Mouse (Mus musculus): ENCODE data around the gene Rims3. TPM values are rescaled to one million over a fixed set of nuclear protein-coding genes. Genes with fewer than 3 reads are reported as not detected.

The Rims3 gene
- polyA plus RNA-seq, 1 experiment from 2014 or later: 4.3 TPM

DNA sequence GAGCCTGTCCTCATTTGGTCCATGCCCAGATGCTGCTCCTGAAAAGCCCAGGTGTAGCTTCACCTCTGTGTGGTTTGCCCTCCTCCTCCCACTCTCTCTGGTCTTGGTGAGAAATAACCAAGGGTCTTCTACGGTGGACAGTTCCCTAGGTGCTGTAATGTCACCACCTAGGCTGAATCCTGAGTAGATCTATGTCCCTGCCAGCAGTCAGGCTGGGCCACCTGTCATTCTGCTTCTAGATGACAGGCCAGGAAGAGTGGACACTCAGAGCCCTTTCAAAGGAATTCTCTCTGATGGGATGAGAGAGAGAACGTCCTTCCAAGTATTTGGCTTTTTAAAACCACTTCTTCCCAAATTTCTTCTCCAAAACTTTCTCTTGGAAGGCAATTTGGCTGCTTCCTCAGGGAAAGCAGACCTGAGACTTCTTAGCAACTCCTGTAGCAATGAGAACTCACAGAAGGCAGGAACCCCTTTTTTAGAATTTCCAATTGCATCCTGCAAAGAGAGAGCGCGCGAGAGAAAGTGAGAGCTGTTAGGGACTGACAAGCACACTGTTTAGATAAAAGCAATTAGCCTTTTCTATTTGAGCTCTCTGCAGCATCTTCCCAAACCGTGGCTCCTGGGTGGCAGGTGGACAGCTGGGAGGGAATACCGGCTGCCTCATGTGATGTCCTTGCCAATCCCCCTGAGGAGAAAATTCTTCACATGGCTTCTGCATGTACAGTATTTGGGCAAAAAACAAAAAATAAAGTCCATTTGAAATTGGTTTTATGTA is 41.4 kb downstream of the Rims3 start:
- no peak overlapping the region for H3K4me3 ChIP-seq
- no peak overlapping the region for H3K27ac ChIP-seq
- 84% methylated on average over 7 of the region's 7 CpGs for WGBS
- H3K9ac ChIP-seq: no peak overlapping the region
- H3K36me3 ChIP-seq (ENCODE audit: poor library complexity, severe bottlenecking): no peaks in the 10 kb centered on the region
- ATAC-seq: no peak
- H3K27me3 ChIP-seq: no peaks in the 10 kb centered on the region
- H3K4me1 ChIP-seq: no peaks in the 10 kb centered on the region
- no peaks in the 10 kb centered on the region for H3K9me3 ChIP-seq (replicated peaks)
- H3K4me2 ChIP-seq: no peak overlapping the region

DNA sequence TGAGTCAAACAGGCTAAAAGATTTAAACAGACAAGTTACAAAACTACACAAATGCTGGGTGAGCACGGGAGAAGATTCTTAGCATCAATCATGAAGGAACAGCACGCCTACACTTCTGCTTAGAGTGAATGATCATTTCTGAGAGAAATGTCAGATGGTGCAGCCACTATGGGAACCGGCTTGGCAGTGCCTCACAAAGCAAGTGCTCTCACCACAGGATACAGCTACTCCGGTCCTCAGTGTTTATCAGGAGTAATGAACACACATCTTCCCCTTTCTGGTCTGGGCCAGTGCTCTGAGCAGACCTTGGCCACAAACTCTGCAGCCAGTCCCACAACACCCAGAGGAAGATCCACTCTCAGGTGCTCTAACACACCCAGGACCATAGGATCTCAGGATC is 49.9 kb downstream of the Rims3 start:
- H3K4me2 ChIP-seq: no peak overlapping the region
- no peaks in the 10 kb centered on the region for H3K4me1 ChIP-seq
- H3K36me3 ChIP-seq (ENCODE audit: poor library complexity, severe bottlenecking): no peaks in the 10 kb centered on the region
- WGBS: 62% methylated on average over 4 of the region's 4 CpGs
- H3K9ac ChIP-seq: no peak overlapping the region
- no peak for ATAC-seq
- H3K9me3 ChIP-seq (replicated peaks): no peaks in the 10 kb centered on the region
- H3K27me3 ChIP-seq: no peaks in the 10 kb centered on the region
- H3K4me3 ChIP-seq: no peak overlapping the region
- no peak overlapping the region for H3K27ac ChIP-seq

DNA sequence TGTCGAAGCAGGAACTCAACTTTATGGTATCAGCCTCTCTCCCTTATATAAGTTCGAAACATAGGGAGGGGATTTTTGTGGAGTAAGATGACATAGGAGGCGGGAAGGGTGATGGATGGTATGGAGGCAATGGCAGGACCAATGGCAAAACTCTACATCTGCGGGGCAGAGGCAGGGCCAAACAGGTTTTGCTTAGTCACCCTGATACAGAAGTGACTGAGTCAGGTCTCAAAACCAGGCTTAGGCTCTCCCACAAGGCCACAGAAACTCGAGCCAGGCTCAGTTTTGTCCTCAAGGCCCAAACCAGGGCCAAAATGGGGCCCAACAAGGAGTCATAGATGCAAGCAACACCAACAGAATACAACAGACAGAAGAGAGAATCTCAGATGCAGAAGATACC is 51.0 kb downstream of the Rims3 start:
- H3K4me3 ChIP-seq: no peak overlapping the region
- WGBS: 77% methylated on average over 5 of the region's 5 CpGs
- no peaks in the 10 kb centered on the region for H3K36me3 ChIP-seq (ENCODE audit: poor library complexity, severe bottlenecking)
- no peaks in the 10 kb centered on the region for H3K27me3 ChIP-seq
- H3K4me2 ChIP-seq: no peak overlapping the region
- no peak overlapping the region for H3K27ac ChIP-seq
- H3K4me1 ChIP-seq: no peaks in the 10 kb centered on the region
- H3K9me3 ChIP-seq (replicated peaks): no peaks in the 10 kb centered on the region
- H3K9ac ChIP-seq: no peak overlapping the region
- ATAC-seq: no peak

DNA sequence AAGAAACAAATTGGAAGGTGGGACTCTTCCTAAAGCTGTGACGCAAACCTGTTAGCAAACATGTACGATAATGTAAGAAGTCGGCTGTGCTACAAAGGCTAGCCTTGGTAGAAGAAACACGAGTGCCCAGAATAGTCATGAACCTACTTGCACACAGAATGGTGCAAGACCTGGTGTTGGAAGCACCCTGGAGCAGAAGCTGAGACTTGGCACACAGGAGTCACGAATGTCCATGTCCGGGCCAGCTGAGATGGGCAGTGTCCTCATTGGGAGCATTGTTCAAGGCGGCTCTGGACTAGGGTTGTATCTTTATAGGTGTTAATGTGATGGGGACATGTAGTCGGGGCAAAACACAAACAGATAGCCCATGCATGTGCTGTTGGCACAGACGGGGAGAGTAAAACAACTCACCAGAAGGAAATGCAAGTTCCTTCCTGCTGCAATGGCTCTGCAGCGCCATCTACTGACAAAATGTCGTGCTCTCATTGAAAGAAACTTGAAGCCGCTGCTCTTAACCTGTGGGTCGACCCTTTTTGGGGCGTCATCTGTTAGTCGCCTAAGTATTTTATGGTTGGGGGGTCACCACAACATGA is 55.0 kb downstream of the Rims3 start:
- H3K9ac ChIP-seq: no peak overlapping the region
- no peaks in the 10 kb centered on the region for H3K36me3 ChIP-seq (ENCODE audit: poor library complexity, severe bottlenecking)
- H3K27ac ChIP-seq: no peak overlapping the region
- H3K9me3 ChIP-seq (replicated peaks): no peaks in the 10 kb centered on the region
- 32% methylated on average over 15 of the region's 15 CpGs for WGBS
- H3K4me3 ChIP-seq: no peak overlapping the region
- ATAC-seq: peak; percentile 33; the same call in 1 of the 2 replicates
- H3K4me2 ChIP-seq: no peak overlapping the region
- H3K27me3 ChIP-seq: no peaks in the 10 kb centered on the region
- H3K4me1 ChIP-seq: no peaks in the 10 kb centered on the region

DNA sequence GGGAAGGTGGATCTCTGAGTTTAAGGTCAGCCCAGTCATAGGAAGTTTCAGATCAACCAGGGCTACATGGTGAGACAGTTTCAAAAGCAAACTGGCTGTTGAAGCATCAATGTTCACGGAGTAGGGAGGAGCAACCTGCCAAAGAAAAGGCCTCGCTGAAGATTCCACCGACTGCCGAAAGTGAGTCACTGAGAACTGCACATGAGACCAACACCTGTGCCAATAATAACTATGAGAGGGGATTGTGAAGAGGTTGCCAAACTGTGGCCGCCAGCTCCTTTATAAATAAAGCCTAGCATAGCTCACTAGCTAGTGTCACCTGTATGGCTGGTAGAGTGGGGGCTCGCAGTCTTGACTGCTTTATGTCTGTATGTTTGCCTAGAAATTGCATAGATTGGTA is 56.5 kb downstream of the Rims3 start:
- 84% methylated on average over 6 of the region's 6 CpGs for WGBS
- no peaks in the 10 kb centered on the region for H3K27me3 ChIP-seq
- H3K9me3 ChIP-seq (replicated peaks): no peaks in the 10 kb centered on the region
- no peak overlapping the region for H3K4me2 ChIP-seq
- H3K4me3 ChIP-seq: no peak overlapping the region
- no peaks in the 10 kb centered on the region for H3K36me3 ChIP-seq (ENCODE audit: poor library complexity, severe bottlenecking)
- H3K27ac ChIP-seq: no peak overlapping the region
- no peak overlapping the region for H3K9ac ChIP-seq
- no peak for ATAC-seq
- H3K4me1 ChIP-seq: no peaks in the 10 kb centered on the region

DNA sequence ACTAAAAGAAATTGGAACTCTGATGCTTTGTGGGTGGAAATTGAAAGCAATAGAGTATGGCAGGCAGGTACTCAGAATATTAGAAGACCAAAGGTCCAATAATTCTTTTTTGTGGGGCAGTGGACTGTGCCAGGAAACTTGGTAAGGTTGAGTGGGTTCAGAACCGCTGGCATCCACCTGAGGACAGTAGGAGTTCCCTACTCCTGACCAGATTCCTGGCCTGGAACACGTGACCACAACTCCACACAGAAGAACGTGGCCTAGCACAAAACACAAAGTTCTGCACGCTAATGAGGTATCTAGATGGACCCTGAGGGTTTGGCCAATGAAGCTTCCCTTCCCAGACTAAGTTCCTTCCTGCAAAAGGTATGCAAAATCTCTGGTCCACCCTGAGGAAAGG is 58.2 kb downstream of the Rims3 start:
- Histone ChIP-seq H3K4me1 (no peaks in the 10 kb centered on the region), H3K4me2 (no peak overlapping the region), H3K27ac (no peak overlapping the region), H3K36me3 (ENCODE audit: poor library complexity, severe bottlenecking) (no peaks in the 10 kb centered on the region), H3K27me3 (no peaks in the 10 kb centered on the region), H3K9ac (no peak overlapping the region), H3K9me3 (replicated peaks) (no peaks in the 10 kb centered on the region), H3K4me3 (no peak overlapping the region)
- 46% methylated on average over 4 of the region's 4 CpGs for WGBS
- ATAC-seq: no peak

DNA sequence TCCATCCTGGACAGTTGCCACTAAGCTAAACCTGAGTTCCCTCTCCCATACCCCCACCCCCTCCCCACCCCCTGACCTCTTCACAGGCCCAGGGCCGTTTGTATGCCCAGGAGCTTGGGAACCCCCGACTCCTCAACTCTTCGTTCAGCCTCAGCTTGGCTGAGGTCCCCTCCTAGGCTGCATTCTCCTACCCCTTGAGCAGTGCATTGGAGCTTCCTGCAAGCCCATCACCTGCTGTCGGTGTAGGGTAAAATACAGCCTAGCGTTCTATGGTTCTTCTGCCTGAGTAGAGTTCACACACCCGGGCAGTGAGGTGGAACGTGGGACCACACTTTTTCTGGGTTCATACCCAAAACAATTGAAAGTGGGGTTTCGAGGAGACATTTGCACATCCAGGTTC is 58.8 kb downstream of the Rims3 start:
- no peaks in the 10 kb centered on the region for H3K4me1 ChIP-seq
- 65% methylated on average over 8 of the region's 8 CpGs for WGBS
- H3K4me2 ChIP-seq: no peak overlapping the region
- H3K27me3 ChIP-seq: no peaks in the 10 kb centered on the region
- no peak overlapping the region for H3K9ac ChIP-seq
- H3K9me3 ChIP-seq (replicated peaks): no peaks in the 10 kb centered on the region
- no peaks in the 10 kb centered on the region for H3K36me3 ChIP-seq (ENCODE audit: poor library complexity, severe bottlenecking)
- no peak for ATAC-seq
- no peak overlapping the region for H3K27ac ChIP-seq
- no peak overlapping the region for H3K4me3 ChIP-seq

DNA sequence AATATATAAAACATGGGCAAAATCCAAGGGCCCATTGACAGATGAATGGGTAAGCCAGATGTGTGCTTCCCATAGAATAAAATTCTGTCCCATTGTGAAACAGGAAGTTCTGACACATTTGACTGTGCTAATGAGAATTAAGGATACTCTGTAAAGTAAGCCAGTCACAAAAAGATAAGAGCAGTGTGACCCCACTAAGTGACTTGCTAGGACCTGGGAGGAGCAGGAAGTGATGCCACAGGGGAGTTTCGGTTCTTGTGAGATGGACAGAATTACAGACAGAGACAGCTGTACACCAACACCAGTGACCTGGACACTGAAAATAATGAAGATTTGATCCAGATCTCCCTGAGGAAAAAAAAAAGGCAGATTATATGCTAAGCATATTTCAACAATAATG is 59.2 kb downstream of the Rims3 start:
- Histone ChIP-seq H3K9ac (no peak overlapping the region), H3K4me2 (no peak overlapping the region)
- WGBS: 80% methylated on average over 1 of the region's 1 CpGs

DNA sequence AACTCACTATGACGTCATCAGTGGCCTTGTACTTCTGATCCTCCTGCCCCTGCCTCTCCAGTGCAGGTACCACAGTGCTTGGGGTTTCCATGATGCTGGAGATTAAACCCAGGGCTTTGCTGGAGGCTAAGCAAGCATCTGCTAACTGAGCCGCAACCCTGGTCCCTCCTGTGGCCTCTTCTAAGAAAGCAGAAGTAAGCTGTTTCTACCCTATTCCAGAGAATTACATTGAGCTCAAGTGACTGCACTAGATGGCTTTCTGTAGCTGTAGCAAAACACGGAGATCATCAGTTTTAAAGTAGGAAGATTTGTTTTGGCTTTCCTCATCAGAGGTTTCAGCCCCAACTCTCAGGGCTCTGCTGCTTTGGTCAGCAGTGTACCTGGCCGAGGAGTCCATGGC is 59.9 kb downstream of the Rims3 start:
- no peak overlapping the region for H3K27ac ChIP-seq
- H3K4me3 ChIP-seq: no peak overlapping the region
- no peaks in the 10 kb centered on the region for H3K4me1 ChIP-seq
- no peak for ATAC-seq
- no peaks in the 10 kb centered on the region for H3K27me3 ChIP-seq
- H3K9ac ChIP-seq: no peak overlapping the region
- H3K9me3 ChIP-seq (replicated peaks): no peaks in the 10 kb centered on the region
- 73% methylated on average over 4 of the region's 4 CpGs for WGBS
- no peak overlapping the region for H3K4me2 ChIP-seq
- peaks cover 6% of the 10 kb centered on the region for H3K36me3 ChIP-seq (ENCODE audit: poor library complexity, severe bottlenecking)

More for the DNA sequence above, 59.2 kb downstream of the Rims3 start:
- Histone ChIP-seq H3K36me3 (ENCODE audit: poor library complexity, severe bottlenecking) (no peaks in the 10 kb centered on the region), H3K27ac (no peak overlapping the region), H3K27me3 (no peaks in the 10 kb centered on the region), H3K9me3 (replicated peaks) (no peaks in the 10 kb centered on the region), H3K4me1 (no peaks in the 10 kb centered on the region), H3K4me3 (no peak overlapping the region)
- no peak for ATAC-seq

DNA sequence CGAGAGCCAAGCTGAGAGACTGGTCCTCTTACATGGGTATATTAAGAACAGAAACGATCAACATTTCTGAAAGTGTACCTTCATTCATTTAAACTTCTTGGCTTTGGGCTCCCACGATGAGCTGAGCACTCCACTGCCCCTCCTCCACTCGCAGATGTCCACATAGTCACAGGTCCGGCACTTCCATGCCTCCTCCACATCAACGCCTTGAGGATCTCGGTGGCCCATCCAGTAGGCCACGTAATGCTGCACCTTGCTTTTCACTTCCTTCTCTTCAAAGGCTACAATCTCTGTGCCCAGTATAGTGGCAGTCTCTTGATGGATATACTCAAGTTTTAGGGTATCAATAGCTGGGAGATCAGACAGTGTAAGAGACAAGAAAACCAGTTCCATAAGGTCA is 66.8 kb downstream of the Rims3 start:
- Histone ChIP-seq H3K27me3 (no peaks in the 10 kb centered on the region), H3K4me3 (no peak overlapping the region), H3K4me1 (peaks cover 20% of the 10 kb centered on the region), H3K9me3 (replicated peaks) (no peaks in the 10 kb centered on the region; the same call in 1 of the 2 replicates), H3K27ac (no peak overlapping the region), H3K4me2 (no peak overlapping the region), H3K9ac (no peak overlapping the region), H3K36me3 (ENCODE audit: poor library complexity, severe bottlenecking) (peaks cover 39% of the 10 kb centered on the region)
- WGBS: 97% methylated on average over 8 of the region's 8 CpGs
- no peak for ATAC-seq

DNA sequence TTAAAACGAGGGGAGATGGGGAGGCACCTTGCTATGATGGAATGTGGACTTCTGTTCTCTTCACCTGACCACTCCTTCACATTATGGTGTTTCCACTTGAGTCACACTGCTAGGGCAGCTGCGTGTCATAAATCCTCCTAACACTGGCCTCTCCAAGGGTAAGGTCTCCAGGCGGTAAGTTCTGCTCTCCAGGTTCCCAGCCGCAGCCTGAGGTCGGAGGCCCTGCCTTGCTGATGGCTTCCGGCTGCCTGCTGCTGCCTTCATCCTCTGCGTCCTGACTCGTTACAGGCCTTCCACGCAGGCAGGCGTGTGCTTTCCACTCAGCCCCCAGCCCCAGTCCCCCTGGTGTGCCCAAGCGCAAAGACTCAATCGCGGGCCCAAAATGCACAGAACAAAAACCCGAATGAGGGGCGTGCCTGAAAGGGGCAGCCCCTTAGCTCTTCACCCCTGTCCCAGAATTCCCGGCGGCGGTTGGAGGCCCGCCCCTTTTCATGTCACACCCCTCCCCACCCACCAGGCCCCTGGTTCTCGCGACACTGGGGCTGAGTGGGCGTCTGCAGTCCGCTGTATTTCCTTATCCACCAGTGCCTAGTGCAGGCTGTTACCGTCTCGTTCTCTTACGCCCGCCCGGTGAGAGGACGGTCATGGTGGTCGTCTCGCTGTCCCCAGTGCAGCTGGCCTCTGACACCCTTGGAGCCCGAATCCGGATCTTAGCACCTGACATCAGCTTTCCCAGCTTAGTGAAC is 70.1 kb downstream of the Rims3 start, which contains the start of gene Exo5:
Exo5 (minus strand) TSS at position 464 of the 746 bp plus-strand sequence.
- H3K4me2 ChIP-seq: peak within 1 kb of the TSS; percentile 71
- ATAC-seq: peak; percentile 99
- under 1% methylated on average over 33 of the region's 33 CpGs for WGBS
- H3K9ac ChIP-seq: peak within 1 kb of the TSS; percentile 84
- no peaks in the 10 kb centered on the region for H3K27me3 ChIP-seq
- H3K4me1 ChIP-seq: peaks cover 20% of the 10 kb centered on the region
- H3K27ac ChIP-seq: peak within 1 kb of the TSS; percentile 90
- no peaks in the 10 kb centered on the region; the same call in 1 of the 2 replicates for H3K9me3 ChIP-seq (replicated peaks)
- H3K36me3 ChIP-seq (ENCODE audit: poor library complexity, severe bottlenecking): peaks cover 31% of the 10 kb centered on the region
- H3K4me3 ChIP-seq: peak within 1 kb of the TSS; percentile 68

DNA sequence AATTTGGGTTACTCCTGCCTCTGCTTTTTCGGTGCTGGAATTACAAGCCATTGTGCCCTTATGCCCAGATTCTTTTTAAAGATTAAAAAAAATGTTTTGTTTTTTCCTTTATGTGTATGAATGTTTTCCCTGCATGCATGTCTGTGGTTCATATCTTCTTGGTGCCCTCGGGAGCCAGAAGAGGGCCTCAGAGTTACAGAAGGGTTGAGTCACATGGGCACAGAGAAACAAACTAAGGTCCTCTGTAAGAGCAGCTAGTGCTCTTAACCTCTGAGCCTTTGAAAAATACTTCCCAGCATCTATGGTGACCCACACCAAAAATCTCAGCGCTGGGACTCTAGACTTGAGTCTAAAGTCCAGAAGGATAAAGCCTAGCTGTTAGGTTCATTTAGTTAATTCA is 70.8 kb downstream of the Rims3 start:
- no peaks in the 10 kb centered on the region; the same call in 1 of the 2 replicates for H3K9me3 ChIP-seq (replicated peaks)
- no peaks in the 10 kb centered on the region for H3K27me3 ChIP-seq
- peak overlapping the region; percentile 90 for H3K27ac ChIP-seq
- peak overlapping the region; percentile 71 for H3K4me2 ChIP-seq
- ATAC-seq: peak; percentile 29; the same call in 1 of the 2 replicates
- peaks cover 20% of the 10 kb centered on the region for H3K4me1 ChIP-seq
- WGBS: 14% methylated on average over 3 of the region's 3 CpGs
- H3K4me3 ChIP-seq: peak overlapping the region; percentile 68
- H3K36me3 ChIP-seq (ENCODE audit: poor library complexity, severe bottlenecking): peaks cover 26% of the 10 kb centered on the region
- peak overlapping the region; percentile 84 for H3K9ac ChIP-seq

Data from forebrain, embryonic 13.5 days (tissue).